Mouse (Mus musculus) erythroblast, embryonic 14.5 days (primary cell): ENCODE measurements around the gene Fam57a.

Source experiments
- GATA1 ChIP-seq: IDR thresholded peaks from 2 replicates; pipeline ENCODE4 v1.6.1; 2012; ENCODE audit warnings: low read length, inconsistent platforms, mixed read lengths
- TAL1 ChIP-seq: IDR thresholded peaks from 3 replicates; pipeline ENCODE4 v1.6.1; 2012; ENCODE audit warnings: low read length, inconsistent platforms, mixed read lengths

GRCm38 (mm10) chr11:76258511-76258910, 79.0 kb downstream of the Fam57a start:
- TF ChIP-seq TAL1: no peak
- TF ChIP-seq GATA1: no peak
